Mouse (Mus musculus) mouse embryonic stem cell (cell line): ENCODE results near the gene Ubox5.
"Not testable (repeated sequence)": the region's sequence is repeated elsewhere in the genome, so short reads cannot be mapped to it uniquely, and the experiment has no call there.

ENCODE experiments used
- in situ Hi-C, 2 experiments: fragments of 300-500 bp; cut with MboI; formaldehyde crosslinking; loops; 1 replicate in 1 of 2; 3 replicates in 1 of 2; pipeline ENCODE4 v1.14.3; 2019 to 2020; ENCODE audit warnings: low sequenced_read_pairs in 2 of 2, low pct_unique_long_range_greater_than_20kb in 1 of 2, mixed read lengths in 1 of 2; ENCODE audit not compliant: unreplicated experiment in 1 of 2

Ubox5 gene

DNA sequence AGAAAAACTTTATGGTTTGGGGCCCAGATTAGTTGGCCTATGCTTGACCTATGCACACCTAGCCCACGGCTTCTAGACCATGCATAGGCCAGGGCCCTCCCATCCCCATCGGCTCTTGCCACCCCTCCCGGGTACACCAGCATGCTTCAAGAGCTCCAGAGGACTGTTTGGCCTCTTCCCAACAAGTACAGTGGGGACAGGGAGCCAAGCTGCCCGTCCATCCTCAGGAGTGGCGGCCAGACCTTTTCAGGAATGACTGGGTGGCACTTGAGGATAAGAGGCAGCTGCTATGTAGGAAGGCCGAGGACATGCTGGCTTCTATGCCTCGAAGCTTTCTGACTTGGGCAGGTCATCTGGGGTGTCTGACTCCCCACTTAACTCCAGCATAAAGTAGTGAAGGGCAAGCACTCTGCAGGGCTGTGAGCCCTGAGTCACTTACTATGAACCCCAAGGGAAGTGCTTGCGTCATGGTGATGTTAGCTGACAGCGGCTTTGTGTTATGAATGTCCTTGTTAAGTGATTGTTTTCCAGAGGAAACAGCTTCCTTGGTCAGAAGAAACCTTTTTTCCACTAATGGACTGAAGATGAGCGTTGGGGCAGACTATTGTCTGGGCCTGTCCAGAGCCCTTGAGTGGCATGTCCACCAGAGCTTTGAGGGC lies 45.8 kb downstream of the Ubox5 start:
- in situ Hi-C loops: no loop called here

DNA sequence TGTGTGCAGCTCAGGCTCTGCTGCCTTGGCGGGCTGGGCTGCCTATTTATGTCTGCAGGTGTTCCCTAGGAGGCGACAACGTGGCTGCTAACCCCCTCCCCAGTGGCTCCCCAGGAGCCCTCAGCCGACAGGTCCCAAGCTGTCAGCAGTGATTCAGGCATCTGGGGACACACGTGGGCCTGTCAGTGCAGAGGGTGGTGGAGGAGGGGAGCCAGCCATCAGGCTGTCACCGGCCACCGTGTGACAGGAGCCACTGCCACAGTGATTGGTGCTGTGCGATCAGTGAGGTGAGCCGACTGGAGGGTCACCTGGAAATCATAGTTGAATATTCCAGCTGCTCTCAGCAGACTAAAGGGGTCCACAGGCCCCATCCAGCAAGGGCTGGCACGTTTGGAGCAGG lies 47.3 kb downstream of the Ubox5 start, which contains the start of gene Avp:
Gene Avp, minus strand, starts transcription at position 3 of the 400 bp plus-strand sequence.
- in situ Hi-C loops: no loop called here

DNA sequence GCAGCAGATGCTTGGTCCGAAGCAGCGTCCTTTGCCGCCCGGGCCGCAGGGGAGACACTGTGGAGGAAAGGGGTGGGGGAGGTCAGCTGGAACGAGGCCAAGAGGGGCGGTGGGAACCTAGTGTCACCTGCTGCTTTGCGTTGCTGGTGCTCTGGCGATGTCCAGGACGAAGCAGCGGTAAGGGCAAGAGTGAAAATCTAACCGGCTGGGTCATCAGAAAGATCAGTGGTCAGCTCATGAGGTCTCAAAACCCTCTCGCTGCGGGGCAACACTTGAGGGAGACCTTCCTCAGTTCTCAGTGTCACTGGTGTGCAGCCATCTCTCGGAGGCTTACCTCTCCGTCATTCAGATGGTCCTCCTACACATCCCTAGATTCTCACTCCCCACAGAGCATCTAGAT lies 48.6 kb downstream of the Ubox5 start:
- in situ Hi-C loops: no loop called here

DNA sequence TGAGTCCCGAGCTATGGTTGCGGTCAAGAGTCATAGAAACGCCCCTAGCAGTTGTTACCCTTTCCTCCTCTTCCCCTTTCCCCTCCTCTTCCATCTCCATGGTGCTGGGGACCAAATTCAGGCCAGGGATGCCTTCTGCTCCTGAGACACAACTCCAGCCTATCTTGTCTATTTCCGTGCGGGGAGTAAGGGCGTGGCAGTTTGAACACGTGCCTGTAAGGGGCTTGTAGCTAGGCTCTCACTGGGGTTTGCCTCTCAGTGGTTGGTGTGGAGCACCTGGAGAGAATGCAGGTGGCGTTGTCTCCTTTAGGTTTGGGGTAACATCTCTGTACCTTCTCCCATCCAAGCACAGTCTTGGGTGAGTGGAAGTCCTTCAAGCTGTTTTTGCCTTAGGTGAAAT lies 50.0 kb downstream of the Ubox5 start:
- in situ Hi-C loops: no loop called here

DNA sequence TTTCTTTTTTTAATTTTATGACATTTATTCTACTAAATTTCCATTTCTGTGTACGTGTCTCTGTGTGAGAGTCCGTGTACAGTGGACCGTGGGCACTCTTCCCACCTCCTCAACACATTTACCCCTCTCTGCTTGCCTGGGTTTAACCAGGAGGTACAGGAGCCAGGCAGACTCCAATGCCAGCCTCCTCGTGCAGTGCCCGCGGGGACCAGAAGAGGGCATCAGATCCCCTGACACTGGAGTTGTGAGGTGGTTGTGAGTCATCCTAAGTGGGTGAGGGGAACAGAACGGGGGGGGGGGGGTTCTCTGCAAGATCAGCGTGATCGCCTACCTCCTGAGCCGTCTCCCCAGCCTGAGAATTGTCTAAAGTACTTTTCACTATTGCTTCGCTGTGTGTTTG lies 51.7 kb downstream of the Ubox5 start:
- in situ Hi-C loops: no loop called here

DNA sequence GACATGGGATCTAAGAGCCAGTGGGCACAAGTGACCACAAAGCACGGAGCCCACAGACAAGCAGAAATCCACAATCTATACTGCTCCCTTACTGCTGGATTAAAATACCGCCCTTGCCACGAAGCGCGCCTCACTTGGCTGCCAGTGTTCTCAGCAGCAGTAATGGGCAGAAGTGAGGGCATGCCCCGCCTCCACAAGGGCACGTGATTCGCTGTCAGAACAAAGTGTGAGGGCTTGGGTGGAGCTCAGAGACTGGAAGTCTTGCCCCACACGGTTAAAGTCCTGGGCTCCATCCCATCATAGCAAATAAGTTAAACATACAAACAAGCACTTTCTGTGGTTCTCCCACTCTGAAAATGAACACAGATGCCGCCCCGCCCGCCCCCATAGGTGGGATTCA lies 52.2 kb downstream of the Ubox5 start:
- in situ Hi-C loops: no loop called here

DNA sequence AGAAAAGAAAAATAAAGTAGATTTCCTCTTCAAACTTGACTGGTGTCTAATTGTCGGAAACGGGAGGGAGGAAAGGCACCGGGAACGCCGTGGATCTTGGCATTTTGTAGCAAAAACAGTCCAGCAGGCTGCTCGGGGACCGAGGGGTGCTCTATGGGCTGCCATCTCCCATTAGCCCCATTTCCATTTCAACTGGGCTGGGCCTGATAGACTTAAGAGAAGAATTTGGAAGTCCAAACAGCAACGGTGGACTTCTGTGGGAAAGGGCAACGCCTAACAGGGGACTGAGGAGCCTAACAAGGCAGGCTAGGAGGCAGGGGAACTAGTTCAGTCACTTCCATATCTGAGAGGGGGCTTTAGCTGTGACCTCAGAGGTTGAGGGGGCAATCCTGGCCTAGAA lies 52.8 kb downstream of the Ubox5 start:
- in situ Hi-C loops: no loop called here

DNA sequence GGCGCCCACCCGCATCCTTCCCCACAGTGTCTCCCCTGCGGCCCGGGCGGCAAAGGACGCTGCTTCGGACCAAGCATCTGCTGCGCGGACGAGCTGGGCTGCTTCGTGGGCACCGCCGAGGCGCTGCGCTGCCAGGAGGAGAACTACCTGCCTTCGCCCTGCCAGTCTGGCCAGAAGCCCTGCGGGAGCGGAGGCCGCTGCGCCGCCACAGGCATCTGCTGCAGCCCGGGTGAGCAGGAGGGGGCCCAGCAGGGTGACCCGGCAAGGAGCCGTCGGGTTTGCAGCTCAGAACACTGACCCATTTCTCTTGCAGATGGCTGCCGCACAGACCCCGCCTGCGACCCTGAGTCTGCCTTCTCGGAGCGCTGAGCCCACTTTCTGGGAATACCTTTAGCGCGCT lies 53.3 kb downstream of the Ubox5 start:
- in situ Hi-C loops: not testable (repeated sequence)

DNA sequence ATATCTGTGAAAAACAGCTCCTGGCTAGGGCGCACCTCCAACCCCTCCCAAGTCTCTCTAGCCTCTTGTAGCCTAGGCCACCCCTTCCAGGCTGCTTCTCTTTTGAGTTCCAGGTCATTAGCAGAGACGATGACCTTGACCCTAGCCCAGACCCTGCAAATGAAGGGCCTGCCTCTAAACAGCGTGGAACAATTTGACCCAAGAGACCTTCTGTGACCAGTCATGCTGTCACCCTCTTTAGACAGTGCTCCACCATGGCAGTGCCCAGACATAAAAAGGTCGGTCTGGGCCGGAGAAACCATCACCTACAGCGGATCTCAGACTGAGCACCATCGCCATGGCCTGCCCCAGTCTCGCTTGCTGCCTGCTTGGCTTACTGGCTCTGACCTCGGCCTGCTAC lies 54.0 kb downstream of the Ubox5 start, which contains the start of gene Oxt:
Gene Oxt, plus strand, starts transcription at position 301 of the 400 bp plus-strand sequence.
- in situ Hi-C loops: no loop called here

DNA sequence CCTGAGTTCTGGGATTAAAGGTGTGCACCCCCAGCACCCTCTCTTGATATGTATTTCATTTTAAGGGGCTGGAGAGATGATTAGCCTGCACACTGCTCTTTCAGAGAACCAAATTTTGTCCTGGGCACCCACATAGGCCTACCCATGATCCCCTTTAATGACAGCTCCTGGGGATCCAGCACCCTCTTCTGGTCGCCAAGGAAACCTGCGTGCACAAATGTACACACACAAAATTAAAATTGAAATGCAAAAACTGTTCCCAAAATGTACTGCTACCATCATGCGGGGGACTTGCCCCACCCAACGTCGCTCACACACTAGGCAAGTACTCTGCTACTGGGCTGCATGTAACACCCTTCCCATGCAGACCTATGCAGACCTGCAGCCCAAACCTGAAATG lies 54.9 kb downstream of the Ubox5 start:
- in situ Hi-C loops: no loop called here

DNA sequence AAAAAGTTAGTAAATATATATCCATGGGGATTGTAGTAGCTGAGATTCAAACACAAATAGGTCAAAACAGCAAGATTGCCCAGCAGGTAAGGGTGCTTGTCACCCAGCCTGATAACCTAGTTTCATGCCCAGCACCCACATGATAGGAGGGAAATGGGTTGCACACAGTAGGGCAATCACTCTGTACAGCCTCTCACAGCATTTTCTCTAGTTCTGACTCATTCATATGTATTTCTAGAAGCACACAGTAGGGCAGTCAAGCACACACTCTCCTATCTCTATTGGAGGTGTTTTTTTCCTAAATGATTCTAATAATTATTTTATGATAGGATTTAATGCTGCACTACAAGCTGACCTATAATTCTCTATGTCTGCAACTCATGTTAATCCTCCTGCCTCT lies 59.9 kb downstream of the Ubox5 start:
- in situ Hi-C loops: no loop called here

DNA sequence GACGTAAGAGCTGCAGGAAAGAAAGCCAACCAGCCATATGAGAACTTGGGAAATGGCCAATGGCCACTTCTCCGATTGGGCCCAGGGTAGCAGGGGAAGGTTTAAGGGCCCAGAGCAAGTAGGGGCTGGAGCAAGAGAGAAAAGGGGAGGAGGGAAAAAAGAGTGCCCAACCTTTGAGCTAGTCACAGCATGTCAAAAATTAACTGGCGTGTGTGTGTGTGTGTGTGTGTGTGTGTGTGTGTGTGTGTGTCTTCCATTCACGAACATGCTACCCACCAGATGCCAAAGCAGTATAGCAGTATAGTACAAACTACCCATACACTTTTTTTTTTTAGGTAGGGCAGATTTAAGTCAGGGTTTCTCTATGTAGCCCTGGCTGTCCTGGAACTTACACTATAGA lies 60.9 kb downstream of the Ubox5 start:
- in situ Hi-C loops: no loop called here

DNA sequence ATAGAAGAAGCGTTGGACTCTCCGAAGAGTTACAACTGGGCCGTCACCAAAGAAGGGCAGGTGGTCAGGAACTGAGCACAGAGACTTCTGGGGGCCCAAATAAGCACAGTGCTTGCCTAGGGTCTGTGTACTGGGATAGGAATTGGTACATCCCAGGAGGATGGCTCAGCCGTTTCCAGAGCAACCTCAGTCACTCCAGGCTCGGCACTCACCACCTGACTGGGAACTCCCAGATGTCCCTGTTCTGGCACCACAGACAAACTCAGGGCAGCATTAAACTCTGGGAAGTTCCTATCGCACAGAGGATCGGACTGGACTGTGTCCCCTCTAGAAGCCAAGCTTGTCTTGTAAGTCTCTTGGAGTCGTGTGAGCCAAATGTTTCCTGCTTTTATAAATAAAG lies 64.9 kb downstream of the Ubox5 start:
- in situ Hi-C loops: no loop called here

DNA sequence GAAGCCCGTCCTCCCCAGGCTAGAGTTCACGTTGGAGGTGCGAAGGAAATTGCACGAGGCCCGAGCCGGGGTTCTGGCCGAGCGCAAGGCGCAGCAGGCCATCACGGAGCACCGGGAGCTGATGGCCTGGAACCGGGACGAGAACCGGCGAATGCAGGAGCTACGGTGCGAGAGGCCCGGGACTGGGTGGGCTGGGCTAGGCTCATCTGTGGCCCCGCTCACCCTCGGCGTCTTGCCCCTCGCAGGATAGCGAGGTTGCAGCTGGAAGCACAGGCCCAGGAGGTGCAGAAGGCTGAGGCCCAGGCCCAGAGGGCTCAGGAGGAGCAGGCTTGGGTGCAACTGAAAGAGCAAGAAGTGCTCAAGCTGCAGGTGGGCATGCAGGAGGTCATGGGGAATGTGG lies 65.8 kb downstream of the Ubox5 start:
- in situ Hi-C loops: no loop called here

DNA sequence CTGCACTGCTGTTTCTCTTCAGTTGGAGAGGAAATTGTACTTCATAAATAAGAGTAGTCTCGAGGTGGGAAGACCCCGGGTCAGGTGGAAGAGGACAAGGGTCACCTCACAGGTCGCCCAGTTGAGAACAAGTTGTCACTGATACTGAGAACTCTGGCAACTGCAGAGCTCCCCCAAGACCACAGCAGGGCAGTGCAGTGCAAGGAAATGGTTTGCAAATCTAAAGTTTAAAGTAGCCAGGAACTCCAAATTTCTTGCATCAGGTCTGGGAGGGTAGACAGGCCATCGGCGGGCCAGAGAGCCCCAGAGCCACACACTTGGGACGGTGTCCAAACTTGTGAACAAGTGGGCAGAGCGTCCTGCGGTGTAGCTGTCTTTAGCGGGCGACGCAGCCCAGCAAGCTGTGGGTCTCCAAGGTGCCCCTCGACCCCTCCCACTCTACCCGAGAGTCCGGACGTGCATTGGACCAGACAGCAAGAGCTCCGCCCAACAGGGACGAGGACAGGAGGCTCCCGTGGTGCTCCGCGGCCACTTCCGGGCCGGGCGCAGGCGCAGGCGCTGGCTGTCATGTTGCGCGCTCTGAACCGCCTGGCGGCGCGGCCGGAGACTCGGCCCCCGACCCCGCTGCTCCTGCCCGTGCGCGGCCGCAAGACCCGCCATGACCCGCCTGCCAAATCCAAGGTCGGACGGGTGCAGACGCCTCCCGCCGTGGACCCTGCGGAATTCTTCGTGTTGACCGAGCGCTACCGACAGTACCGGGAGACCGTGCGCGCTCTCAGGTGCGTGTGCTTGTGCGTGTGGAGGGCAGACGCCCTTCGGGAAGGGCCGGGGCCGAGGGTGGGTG lies 66.4 kb downstream of the Ubox5 start, which contains the start of gene Mrps26:
Gene Mrps26, plus strand, starts transcription at position 531 of the 844 bp plus-strand sequence.
- in situ Hi-C loops: no loop called here

DNA sequence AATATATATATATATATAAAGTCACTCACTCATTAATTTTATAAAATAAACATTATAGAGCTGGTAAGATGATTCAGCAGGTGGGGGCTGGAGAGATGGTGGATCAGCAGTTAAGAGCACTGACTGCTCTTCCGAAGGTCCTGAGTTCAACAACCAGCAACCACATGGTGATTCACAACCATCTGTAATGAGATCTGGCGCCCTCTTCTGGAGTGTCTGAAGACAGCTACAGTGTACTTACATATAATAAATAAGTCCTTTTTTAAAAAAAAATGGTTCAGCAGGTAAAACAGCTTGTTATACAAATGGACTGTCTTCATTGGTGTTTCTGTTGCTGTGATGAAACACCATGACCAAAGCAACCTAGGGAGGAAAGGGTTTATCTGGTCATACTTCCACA lies 71.8 kb downstream of the Ubox5 start:
- in situ Hi-C loops: no loop called here

DNA sequence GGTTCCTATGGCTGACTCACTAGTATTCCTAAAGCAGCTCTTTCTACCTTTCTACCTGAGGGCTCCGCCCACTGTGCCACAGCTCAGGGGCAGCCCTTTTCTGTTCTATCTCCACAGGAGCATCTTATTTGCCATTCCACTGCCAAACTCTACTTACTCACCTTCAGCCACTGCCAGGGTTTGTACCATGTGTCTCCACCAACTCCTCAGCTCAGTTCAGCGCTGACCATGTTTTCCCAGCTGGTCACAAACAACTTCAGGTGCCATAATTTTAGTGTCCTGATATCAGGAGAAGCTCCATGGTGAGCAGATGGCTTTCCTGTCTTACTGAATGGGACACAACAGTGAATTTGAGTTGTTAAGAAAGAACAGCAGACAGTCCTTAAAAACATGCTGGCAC lies 72.4 kb downstream of the Ubox5 start:
- in situ Hi-C loops: no loop called here

DNA sequence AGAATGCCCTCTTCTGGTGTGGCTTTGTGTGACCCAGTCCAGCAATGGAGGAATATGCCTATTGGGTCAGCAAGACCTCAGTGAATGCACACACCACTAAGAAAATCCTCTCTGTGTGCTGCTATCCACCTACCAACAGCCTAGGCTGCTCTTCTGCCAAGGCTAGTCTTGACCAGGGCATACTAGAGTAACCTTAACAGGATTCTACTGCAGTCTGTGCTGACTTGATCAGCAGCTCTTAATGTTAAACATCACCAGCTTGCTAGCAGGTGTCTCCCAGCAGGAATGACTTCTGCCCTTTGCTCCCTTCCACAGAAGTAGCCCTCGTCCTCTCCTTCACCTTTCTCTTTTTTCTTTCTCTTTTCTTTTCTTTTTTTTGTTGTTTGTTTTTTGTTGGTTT lies 73.5 kb downstream of the Ubox5 start:
- in situ Hi-C loops: no loop called here

DNA sequence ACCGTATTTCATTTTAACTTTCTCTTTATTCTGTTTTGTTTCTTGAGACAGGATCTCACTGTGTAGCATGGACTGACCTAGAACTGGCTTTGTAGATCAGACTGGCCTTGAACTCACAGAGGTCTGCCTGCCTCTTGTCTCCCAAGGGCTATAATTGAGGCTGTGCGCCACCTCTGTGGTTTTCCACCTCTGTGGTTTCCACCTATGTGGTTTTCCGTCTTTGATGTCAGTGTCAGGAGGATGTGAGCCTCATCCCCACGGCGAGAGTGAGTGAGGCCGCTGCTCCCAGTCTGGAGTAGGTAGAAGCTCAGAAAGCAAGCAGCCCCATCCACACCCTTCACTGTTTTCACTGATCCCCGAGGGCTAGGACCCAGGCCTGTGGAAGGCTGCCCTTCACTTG lies 75.0 kb downstream of the Ubox5 start:
- in situ Hi-C loops: no loop called here

DNA sequence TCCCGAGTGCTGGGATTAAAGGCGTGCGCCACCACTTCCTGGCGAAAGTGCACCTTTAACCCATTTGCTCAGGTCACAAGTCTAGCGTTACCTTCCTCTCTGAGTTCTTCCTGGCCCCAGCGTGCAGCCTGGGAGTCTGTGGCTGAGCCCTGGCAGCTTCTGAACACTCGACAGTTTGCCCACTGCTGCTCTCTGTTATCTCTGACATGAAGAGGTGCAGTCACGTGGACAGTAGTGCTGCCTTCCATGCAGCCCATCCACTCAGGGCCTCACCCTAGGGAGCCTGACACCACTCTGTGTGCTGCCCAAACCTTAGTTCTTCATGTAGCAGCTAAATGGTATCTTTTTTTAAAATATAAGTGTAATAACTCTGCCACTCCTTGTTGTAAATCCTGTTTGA lies 82.9 kb downstream of the Ubox5 start:
- in situ Hi-C loops: no loop called here
